Mouse (Mus musculus): ENCODE measurements around the gene Aff1. TPM values are rescaled to one million over a fixed set of nuclear protein-coding genes. Genes with fewer than 3 reads are reported as not detected.
A peak's percentile ranks its signal among the peaks of the same experiment; 100 is the strongest.

The Aff1 gene
- polyA plus RNA-seq, 1 experiment from 2014 or later: 6.7 TPM

DNA sequence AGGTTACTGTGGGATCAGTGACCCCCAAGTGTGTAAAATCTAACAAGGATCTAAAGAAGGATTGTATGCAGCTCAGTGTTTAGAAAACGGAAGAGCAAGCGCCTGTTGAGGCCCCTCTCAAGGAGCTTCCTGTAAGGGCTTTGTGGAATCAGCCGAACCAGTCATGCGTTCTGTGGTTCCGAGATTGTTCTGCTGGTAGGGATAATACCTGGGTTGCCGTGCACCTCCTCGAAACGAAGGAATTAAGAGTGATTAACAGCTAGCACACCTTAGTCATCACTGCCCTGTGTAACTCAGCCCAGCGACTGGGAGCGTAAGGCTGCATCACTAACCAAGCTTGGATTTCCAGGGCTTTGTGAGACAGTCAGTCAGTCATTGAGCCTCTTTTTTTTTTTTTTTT is 87.7 kb downstream of the Aff1 start:
- H3K27ac ChIP-seq: no peak overlapping the region
- 35% methylated on average over 10 of the region's 10 CpGs for WGBS
- ATAC-seq (ENCODE audit: borderline replicate concordance, extremely low read depth, low FRiP score, low TSS enrichment): no peak
- peaks cover 12% of the 10 kb centered on the region for H3K36me3 ChIP-seq
- H3K27me3 ChIP-seq: no peaks in the 10 kb centered on the region
- H3K4me1 ChIP-seq: peaks cover 25% of the 10 kb centered on the region
- no peak overlapping the region for H3K4me3 ChIP-seq
- H3K9me3 ChIP-seq: no peaks in the 10 kb centered on the region
- H3K9ac ChIP-seq: no peak overlapping the region
- no peak overlapping the region for H3K4me2 ChIP-seq

DNA sequence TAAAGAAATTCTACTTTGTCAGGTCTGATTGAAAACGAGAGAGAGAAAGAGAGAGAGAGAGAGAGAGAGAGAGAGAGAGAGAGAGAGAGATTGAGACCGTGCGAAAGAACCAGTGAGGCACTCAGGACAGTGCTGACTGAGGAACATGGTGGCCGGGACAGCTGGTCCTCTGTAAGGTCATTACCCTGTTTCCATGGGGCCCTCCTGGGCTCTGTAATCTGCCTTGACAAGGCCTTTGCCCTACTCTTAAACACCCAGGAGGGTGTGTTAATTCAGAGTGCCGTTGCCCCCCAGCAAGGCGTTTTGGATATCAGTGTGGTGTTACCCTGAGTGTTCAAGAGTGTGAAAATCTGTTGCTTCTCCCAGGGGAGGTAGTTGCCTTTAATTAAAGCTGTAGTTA is 88.1 kb downstream of the Aff1 start:
- no peaks in the 10 kb centered on the region for H3K27me3 ChIP-seq
- 44% methylated on average over 6 of the region's 6 CpGs for WGBS
- H3K27ac ChIP-seq: no peak overlapping the region
- no peaks in the 10 kb centered on the region for H3K9me3 ChIP-seq
- H3K4me2 ChIP-seq: no peak overlapping the region
- H3K36me3 ChIP-seq: peaks cover 12% of the 10 kb centered on the region
- no peak overlapping the region for H3K9ac ChIP-seq
- no peak overlapping the region for H3K4me3 ChIP-seq
- peaks cover 21% of the 10 kb centered on the region for H3K4me1 ChIP-seq
- ATAC-seq (ENCODE audit: borderline replicate concordance, extremely low read depth, low FRiP score, low TSS enrichment): no peak

DNA sequence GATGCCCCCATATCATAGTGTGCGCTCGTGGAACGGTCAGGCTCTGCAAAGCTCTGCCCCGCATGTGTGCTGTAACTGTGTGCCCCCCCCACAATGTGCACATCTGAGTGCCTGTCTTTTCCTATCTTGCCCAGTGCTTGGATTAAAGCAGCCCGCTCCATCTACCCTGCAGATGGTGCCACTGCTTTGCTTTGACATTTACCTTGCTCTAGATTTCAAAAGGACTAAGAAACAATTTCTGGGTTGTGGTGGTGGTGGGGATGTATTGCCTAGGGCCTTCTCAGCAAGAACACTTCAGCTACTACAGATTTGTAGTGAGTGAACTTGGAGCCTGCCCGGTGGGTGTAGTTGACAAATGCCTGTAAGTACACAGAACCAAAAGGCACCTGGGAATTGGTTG is 88.7 kb downstream of the Aff1 start:
- Histone ChIP-seq H3K4me1 (peaks cover 20% of the 10 kb centered on the region), H3K36me3 (peaks cover 12% of the 10 kb centered on the region), H3K9ac (no peak overlapping the region), H3K4me2 (no peak overlapping the region), H3K27ac (no peak overlapping the region), H3K4me3 (no peak overlapping the region), H3K9me3 (no peaks in the 10 kb centered on the region), H3K27me3 (no peaks in the 10 kb centered on the region)
- ATAC-seq (ENCODE audit: borderline replicate concordance, extremely low read depth, low FRiP score, low TSS enrichment): no peak
- 81% methylated on average over 6 of the region's 6 CpGs for WGBS

DNA sequence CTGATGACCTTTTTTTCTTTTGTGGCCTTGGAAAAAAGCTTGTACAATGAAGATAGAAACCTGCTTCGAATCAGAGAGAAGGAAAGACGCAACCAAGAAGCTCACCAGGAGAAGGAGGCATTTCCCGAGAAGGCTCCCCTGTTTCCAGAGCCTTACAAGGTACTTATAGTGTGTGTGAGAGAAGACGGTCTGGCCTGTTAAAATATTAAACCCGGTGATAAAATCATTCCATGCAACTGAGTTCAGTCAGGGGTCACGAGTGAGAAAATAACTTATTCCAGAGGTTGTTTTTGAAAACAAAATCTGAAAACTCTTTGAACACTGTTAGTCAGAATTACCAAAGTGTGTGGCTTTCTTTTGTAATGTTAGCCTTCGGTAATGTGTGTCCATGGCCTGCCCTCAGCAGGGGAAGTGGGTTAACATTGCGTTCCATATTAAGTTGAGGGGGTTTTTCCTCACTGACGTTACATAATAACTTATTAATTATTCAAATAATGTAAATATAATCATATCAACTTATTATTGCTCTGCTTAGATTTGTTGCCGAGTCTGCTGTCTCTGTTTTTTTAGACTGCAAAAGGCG is 91.0 kb downstream of the Aff1 start:
- Histone ChIP-seq H3K9ac (no peak overlapping the region), H3K36me3 (peaks cover 12% of the 10 kb centered on the region), H3K27me3 (no peaks in the 10 kb centered on the region), H3K9me3 (no peaks in the 10 kb centered on the region), H3K4me1 (peaks cover 17% of the 10 kb centered on the region), H3K4me2 (no peak overlapping the region), H3K27ac (no peak overlapping the region), H3K4me3 (no peak overlapping the region)
- WGBS: 71% methylated on average over 11 of the region's 11 CpGs
- ATAC-seq (ENCODE audit: borderline replicate concordance, extremely low read depth, low FRiP score, low TSS enrichment): no peak

DNA sequence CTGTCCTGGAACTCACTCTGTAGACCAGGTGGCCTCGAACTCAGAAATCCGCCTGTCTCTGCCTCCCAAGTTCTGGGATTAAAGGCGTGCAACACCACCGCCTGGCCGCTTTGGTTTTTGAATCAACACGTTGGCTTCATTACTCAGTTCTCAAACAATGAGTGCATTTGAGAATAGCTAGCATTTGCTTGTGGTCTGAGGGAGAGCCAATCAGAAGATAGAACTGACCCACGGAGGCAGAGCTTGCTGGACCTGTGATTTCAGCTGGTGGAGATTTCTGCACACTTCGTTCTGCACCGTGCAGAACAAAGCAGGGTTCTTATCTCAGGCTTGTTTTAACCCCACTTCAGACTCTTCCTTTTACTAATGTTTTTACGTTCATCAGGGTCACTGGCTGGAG is 93.9 kb downstream of the Aff1 start:
- ATAC-seq (ENCODE audit: borderline replicate concordance, extremely low read depth, low FRiP score, low TSS enrichment): no peak
- H3K9me3 ChIP-seq: no peaks in the 10 kb centered on the region
- H3K4me2 ChIP-seq: no peak overlapping the region
- WGBS: 73% methylated on average over 10 of the region's 10 CpGs
- H3K4me1 ChIP-seq: 0 out of 2 replicates have a peak, but pooled peaks cover 14% of the 10 kb centered on the region
- no peak overlapping the region for H3K4me3 ChIP-seq
- H3K27ac ChIP-seq: no peak overlapping the region
- H3K36me3 ChIP-seq: peaks cover 12% of the 10 kb centered on the region
- no peaks in the 10 kb centered on the region for H3K27me3 ChIP-seq
- no peak overlapping the region for H3K9ac ChIP-seq

DNA sequence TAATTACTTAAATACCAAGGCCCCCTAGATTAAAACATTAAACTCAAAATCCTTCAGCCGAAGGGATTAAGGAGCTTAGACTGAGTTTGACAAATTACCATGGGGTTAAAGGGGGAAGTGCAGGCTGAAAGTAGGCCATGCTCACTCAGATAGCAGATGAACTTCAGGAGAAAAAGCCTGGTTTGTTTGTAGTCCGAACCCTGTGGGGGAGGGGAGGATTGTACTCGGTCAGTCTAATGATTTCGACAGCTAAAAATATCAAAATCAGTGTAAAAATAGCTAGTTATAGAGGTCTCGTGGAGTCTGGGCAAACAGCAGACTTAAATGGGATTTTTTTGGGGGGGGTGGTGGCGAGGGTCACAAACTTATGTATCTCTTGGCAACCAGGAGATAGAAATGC is 96.3 kb downstream of the Aff1 start:
- 24% methylated on average over 6 of the region's 6 CpGs for WGBS
- Histone ChIP-seq H3K27ac (no peak overlapping the region), H3K4me1 (0 out of 2 replicates have a peak, but pooled peaks cover 14% of the 10 kb centered on the region), H3K4me3 (no peak overlapping the region), H3K9me3 (no peaks in the 10 kb centered on the region), H3K9ac (no peak overlapping the region), H3K4me2 (no peak overlapping the region), H3K27me3 (no peaks in the 10 kb centered on the region), H3K36me3 (peaks cover 12% of the 10 kb centered on the region)
- ATAC-seq (ENCODE audit: borderline replicate concordance, extremely low read depth, low FRiP score, low TSS enrichment): no peak

DNA sequence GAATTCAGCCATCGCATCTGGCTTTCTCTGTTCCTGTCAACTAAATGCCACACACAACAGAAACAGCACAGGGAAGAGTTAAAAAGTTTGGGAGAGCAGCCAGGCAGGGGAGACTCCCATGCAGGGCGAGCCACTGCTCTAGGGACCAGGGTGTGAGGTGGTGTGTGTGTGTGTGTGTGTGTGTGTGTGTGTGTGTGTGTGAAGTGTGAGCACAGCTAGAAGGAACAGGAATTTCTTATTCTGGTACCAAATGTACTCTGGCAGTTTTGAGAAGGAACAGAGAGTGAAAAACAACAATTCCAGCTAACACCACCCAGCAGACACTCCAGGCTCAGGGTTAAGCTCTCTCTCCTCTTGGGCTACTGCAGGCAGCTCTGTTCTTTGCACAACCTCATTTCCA is 96.8 kb downstream of the Aff1 start:
- peak overlapping the region; percentile 49; the same call in 1 of the 2 replicates for H3K27ac ChIP-seq
- H3K4me1 ChIP-seq: 0 out of 2 replicates have a peak, but pooled peaks cover 14% of the 10 kb centered on the region
- H3K9me3 ChIP-seq: no peaks in the 10 kb centered on the region
- no peak overlapping the region for H3K4me2 ChIP-seq
- no peak overlapping the region for H3K4me3 ChIP-seq
- WGBS: 20% methylated on average over 2 of the region's 2 CpGs
- no peaks in the 10 kb centered on the region for H3K27me3 ChIP-seq
- H3K9ac ChIP-seq: no peak overlapping the region
- peak; percentile 47; the same call in 1 of the 2 replicates for ATAC-seq (ENCODE audit: borderline replicate concordance, extremely low read depth, low FRiP score, low TSS enrichment)
- H3K36me3 ChIP-seq: peaks cover 7% of the 10 kb centered on the region; the same call in 1 of the 2 replicates

DNA sequence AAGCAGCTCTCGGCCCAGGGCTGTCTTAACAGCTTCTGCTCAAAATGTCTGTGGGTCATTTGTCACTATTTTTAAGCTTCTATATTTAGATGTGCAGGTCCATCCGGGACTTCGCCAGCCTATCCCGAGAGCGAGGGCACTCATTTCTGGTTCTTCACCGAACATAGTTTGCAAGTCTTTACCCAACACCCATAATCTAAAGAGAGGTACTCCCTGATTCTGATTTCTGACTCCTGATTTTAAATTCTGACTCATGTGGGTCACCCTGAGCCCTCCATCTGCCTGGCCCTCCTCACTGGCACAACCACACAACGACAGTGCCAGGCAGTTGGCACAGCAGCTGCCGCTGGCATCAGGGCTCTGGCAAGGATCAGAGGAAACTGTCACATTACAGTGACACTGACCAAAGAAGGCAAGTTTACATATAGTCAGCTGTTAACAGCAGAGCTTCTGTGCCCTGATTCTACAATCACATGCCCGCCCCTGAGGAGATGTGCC is 97.5 kb downstream of the Aff1 start:
- peak overlapping the region; percentile 49; the same call in 1 of the 2 replicates for H3K27ac ChIP-seq

DNA sequence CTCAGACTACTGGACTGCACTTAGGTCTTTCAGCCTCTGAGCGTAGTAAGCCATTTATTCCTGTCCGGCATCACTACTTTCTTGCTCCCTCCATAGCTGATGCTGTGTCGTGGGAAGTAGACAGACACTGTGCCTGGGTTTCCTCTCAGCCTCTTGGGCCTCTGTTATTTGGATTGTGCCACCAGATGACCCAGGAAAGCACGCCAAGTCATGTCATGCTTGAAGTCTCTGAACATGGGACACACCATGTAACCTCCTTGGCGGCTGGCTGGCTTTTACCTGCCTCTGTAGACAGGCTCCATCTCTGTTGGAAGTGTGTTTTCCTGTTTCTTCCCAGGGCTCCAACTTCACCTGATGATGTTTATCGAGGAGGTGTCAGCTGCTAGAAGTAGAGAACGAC is 99.6 kb downstream of the Aff1 start:
- H3K27ac ChIP-seq: no peak overlapping the region
- H3K4me1 ChIP-seq: 0 out of 2 replicates have a peak, but pooled peaks cover 14% of the 10 kb centered on the region
- H3K9ac ChIP-seq: no peak overlapping the region
- H3K4me3 ChIP-seq: no peak overlapping the region
- H3K4me2 ChIP-seq: no peak overlapping the region
- no peaks in the 10 kb centered on the region for H3K27me3 ChIP-seq
- H3K9me3 ChIP-seq: no peaks in the 10 kb centered on the region
- ATAC-seq (ENCODE audit: borderline replicate concordance, extremely low read depth, low FRiP score, low TSS enrichment): no peak
- 79% methylated on average over 7 of the region's 7 CpGs for WGBS
- H3K36me3 ChIP-seq: no peaks in the 10 kb centered on the region

More for the DNA sequence above, 97.5 kb downstream of the Aff1 start:
- H3K36me3 ChIP-seq: 0 out of 2 replicates have a peak, but pooled peaks cover under 1% of the 10 kb centered on the region
- 74% methylated on average over 9 of the region's 9 CpGs for WGBS
- H3K4me2 ChIP-seq: no peak overlapping the region
- H3K9me3 ChIP-seq: no peaks in the 10 kb centered on the region
- no peak overlapping the region for H3K9ac ChIP-seq
- ATAC-seq (ENCODE audit: borderline replicate concordance, extremely low read depth, low FRiP score, low TSS enrichment): no peak
- 0 out of 2 replicates have a peak, but pooled peaks cover 14% of the 10 kb centered on the region for H3K4me1 ChIP-seq
- no peaks in the 10 kb centered on the region for H3K27me3 ChIP-seq
- H3K4me3 ChIP-seq: no peak overlapping the region

DNA sequence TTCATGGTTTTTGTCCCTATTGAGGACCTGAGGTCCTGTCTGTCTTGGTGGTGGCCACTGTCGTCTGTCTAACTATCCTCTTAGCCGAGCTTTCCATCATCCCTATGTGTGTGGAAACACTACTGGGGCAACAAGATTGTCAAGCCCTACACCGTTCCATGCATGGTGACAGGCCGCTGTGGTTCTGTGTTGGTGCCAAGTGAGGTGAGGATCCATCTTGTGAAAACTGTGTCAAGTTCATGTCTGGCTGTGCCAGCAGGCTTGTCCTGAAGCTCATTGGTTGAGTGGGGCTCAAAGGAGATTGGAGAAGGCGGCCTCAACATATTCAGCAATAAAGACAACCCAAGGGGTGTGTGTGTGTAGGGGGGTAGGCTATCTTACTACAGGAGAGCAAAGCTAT is 102.9 kb downstream of the Aff1 start:
- no peaks in the 10 kb centered on the region for H3K27me3 ChIP-seq
- H3K4me3 ChIP-seq: no peak overlapping the region
- H3K4me2 ChIP-seq: no peak overlapping the region
- no peaks in the 10 kb centered on the region for H3K36me3 ChIP-seq
- ATAC-seq (ENCODE audit: borderline replicate concordance, extremely low read depth, low FRiP score, low TSS enrichment): no peak
- H3K9ac ChIP-seq: no peak overlapping the region
- no peaks in the 10 kb centered on the region for H3K9me3 ChIP-seq
- 92% methylated on average over 5 of the region's 5 CpGs for WGBS
- H3K27ac ChIP-seq: no peak overlapping the region
- H3K4me1 ChIP-seq: no peaks in the 10 kb centered on the region

DNA sequence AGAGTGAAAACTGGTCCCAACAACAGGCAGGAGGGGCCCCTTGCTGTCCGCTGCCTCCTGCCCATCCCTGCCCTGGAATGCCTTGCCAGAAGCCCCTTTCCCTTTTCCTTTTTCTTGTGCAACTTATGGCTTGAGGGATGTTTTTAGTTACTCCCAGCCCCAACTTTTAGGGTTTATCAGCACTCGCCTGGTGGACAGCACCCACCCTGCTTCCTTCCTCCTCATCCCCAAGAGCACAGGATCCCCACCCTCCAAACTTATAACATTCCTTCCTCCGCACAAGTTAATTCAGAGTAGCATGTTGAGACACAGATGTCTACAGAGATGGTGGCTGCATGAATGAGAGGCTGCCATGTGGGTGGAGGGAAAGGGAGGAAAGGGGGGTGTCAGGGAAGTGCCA is 103.9 kb downstream of the Aff1 start:
- no peak for ATAC-seq (ENCODE audit: borderline replicate concordance, extremely low read depth, low FRiP score, low TSS enrichment)
- H3K9me3 ChIP-seq: no peaks in the 10 kb centered on the region
- WGBS: 62% methylated on average over 3 of the region's 3 CpGs
- no peak overlapping the region for H3K4me3 ChIP-seq
- H3K9ac ChIP-seq: no peak overlapping the region
- H3K4me2 ChIP-seq: no peak overlapping the region
- H3K27ac ChIP-seq: no peak overlapping the region
- no peaks in the 10 kb centered on the region for H3K27me3 ChIP-seq
- H3K4me1 ChIP-seq: no peaks in the 10 kb centered on the region
- no peaks in the 10 kb centered on the region for H3K36me3 ChIP-seq

DNA sequence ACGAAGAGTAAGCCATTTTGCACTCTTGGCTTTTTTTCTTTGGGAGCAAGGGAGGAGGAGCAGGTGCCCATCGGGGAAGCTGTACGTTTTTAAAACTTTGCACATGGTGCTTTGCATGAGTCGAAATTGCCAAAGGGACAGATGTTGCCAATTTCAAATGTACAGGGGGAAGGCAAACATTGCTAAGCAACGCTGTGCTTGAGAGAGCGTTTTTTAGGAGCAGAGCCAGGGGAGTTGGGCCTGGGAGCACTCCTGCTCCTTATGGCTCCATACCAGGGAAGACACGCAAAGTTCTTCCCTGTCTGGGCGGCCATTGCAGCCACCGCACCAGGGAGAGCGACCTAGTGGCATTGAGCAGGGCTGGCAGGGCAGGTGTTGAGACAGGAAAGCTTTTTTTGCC is 105.6 kb downstream of the Aff1 start:
- Histone ChIP-seq H3K9me3 (no peaks in the 10 kb centered on the region), H3K27me3 (no peaks in the 10 kb centered on the region), H3K4me3 (no peak overlapping the region), H3K36me3 (no peaks in the 10 kb centered on the region), H3K4me2 (no peak overlapping the region), H3K4me1 (no peaks in the 10 kb centered on the region), H3K27ac (no peak overlapping the region), H3K9ac (no peak overlapping the region)
- no peak; the same call in 1 of the 2 replicates for ATAC-seq (ENCODE audit: borderline replicate concordance, extremely low read depth, low FRiP score, low TSS enrichment)
- WGBS: 70% methylated on average over 10 of the region's 10 CpGs
